Mouse (Mus musculus): ENCODE results near the gene Tceanc.

DNA sequence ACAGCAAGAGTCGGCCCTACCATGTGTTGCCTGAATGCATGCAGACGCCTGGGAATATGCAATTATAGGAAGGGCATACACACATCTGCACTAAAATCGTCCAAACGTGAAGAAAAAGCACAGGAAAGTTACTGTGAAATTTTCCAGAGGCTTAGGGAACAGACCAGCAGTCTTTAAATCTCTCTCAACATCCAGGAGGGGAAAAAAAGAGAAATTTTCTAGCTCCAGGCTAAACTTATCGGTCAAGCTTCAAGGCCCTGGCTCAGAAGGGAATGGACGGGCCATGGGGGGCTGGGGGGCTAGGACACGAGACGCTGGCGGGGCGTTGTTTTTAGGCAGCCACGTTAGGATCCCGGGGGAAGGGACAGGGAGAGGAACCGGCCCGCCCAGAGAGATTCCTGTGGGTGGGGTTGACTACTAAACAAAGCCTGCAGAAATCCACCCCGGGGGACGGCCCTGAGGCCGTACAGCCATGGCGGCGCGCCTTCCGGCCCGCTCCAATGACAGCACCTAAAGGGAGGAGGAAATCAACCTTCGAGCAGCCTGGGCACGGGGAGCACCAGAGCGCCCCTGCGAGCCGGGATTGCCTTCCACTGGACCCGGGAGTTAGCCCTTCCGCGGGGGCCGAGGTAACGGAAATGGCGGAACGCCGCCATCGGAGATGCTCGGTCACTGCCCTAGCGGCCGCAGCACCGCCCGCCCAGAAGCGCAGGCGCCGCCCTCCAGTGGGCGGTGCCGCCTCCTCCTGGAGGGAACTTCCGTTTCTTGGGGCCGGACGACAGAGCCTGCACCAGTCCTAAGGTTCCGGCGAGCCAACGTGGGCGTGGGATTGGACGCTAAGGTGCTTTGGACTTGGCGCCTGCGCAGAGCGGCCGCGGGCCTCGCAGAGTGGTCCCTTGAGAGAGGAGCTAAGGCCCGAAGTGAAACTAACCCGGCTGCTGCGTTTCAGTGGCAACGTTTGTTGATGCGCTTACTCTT lies 8.3 kb downstream of the Tceanc start:
- TF ChIP-seq POLR2A (IDR thresholded peaks at IDR 0.05; ENCODE audit: borderline replicate concordance, extremely low read depth, insufficient read depth, insufficient read length, poor library complexity, severe bottlenecking) (peak; percentile 83), CTCF (IDR thresholded peaks at IDR 0.05; ENCODE audit: borderline replicate concordance, extremely low read depth, insufficient read depth, insufficient read length) (no peak)
